In the genomic region with DNA sequence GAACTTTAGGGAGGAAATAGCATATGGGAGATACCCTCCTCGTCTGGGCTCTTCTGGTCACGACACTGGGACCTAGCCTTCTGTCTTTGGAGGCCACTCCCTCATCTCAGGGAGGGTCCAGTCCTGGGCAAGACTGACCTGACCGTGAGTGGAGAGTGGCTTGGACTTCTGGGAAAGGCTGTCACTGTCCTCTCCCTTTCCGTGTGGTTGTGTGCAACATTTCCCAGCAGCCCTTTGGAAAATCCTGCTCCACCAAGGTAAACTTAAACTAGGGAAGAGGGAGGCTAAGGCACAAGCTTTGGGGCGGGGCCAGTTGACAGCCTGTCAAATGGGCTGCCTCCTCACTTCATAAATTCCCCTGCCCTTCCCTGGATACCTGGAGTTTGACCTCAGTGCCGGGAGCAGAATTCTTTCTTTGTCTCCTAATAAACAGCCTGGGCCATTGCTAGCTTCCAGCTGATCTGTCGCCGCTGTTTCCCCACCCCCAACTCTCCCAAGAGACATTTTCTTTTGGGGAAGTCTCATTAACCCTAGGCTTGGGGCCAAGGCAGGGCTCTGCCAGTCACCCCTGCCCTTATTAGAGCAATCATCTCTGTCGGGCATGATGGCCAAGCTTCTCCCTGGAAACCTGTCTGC, we compare ENCODE assay signal across 9 mouse cellular contexts. TPM values are rescaled to one million over a fixed set of nuclear protein-coding genes. Genes with fewer than 3 reads are reported as not detected.
DNase-seq lines count a peak whose midpoint lies in the region; ATAC-seq and TF ChIP-seq lines count a peak whose summit lies in the region.
"Had no signal": no experiment of that assay in that cellular context is flagged by ENCODE, and none has a peak within 500 bp of the region (broad histone marks: within the 10 kb centered on the region; RNA-seq: fewer than 3 reads in every experiment).

No protein-coding gene starts in this region.

- TF ChIP-seq CTCF in CH12.LX (conservative IDR thresholded peaks at IDR 0.05 in 1 of 2, IDR thresholded peaks at IDR 0.05 in 1 of 2; ENCODE audit: low read depth in 2 of 2, low read length in 2 of 2) = no peak

- H3K4me3 ChIP-seq in CH12.LX (replicated peaks in 1 of 3; ENCODE audit: low read depth in 2 of 3, low read length in 2 of 3, poor library complexity in 1 of 3) = no peak overlapping the region
- H3K4me3 ChIP-seq in limb, embryonic 10.5 days = peak overlapping the region; percentile 14
- H3K4me3 ChIP-seq: heart, adult 2 months had no signal

- no peak for TF ChIP-seq POLR2A in CH12.LX (IDR thresholded peaks at IDR 0.05; ENCODE audit: low read depth, low read length)

- no peak overlapping the region for H3K27ac ChIP-seq in CH12.LX (ENCODE audit: insufficient read depth, low read depth)
- H3K27ac ChIP-seq in limb, embryonic 10.5 days = peak overlapping the region; percentile 84
- H3K27ac ChIP-seq: heart, adult 2 months had no signal

- H3K79me2 ChIP-seq in CH12.LX (replicated peaks; ENCODE audit: control insufficient read depth, extremely low read depth, insufficient read depth, poor library complexity, severe bottlenecking) = no peaks in the 10 kb centered on the region

- dilution Hi-C loops in CH12.LX (cut with MboI; ENCODE audit: extremely low pct_ligation_motif_present, extremely low pct_unique_long_range_greater_than_20kb, low sequenced_read_pairs) = no loop called here

- WGBS in limb, embryonic 10.5 days = 8% methylated on average over 9 of the region's 9 CpGs

- no peaks in the 10 kb centered on the region for H3K9me3 ChIP-seq in CH12.LX (replicated peaks; ENCODE audit: low read length)
- no peaks in the 10 kb centered on the region for H3K9me3 ChIP-seq in limb, embryonic 10.5 days (replicated peaks)

- no peaks in the 10 kb centered on the region for H3K36me3 ChIP-seq in CH12.LX (replicated peaks in 1 of 2; ENCODE audit: control insufficient read depth in 1 of 2, insufficient read depth in 1 of 2, low read length in 1 of 2)
- no peaks in the 10 kb centered on the region for H3K36me3 ChIP-seq in limb, embryonic 10.5 days

- ATAC-seq in activated CD4-positive, CD25-positive, alpha-beta regulatory T cell, adult 4 months = no peak

- H3K27me3 ChIP-seq in CH12.LX (replicated peaks) = peaks cover 2% of the 10 kb centered on the region
- H3K27me3 ChIP-seq in limb, embryonic 10.5 days (ENCODE audit: low read depth, poor library complexity, severe bottlenecking) = peaks cover 46% of the 10 kb centered on the region

- in situ Hi-C loops in CH12.LX (cut with MboI; ENCODE audit: low pct_ligation_motif_present, low pct_unique_long_range_greater_than_20kb, low sequenced_read_pairs) = no loop called here

- peak overlapping the region; percentile 12; the same call in 1 of the 2 replicates for H3K4me2 ChIP-seq in CH12.LX (ENCODE audit: insufficient read depth, low read depth, poor library complexity, severe bottlenecking)

- no peak for TF ChIP-seq RAD21 in CH12.LX (IDR thresholded peaks at IDR 0.05; ENCODE audit: low read depth, low read length)

- DNase-seq in CH12.LX (ENCODE audit: extremely low read depth) = no peak
- DNase-seq in Muller cell, postnatal 12 days (ENCODE audit: inconsistent ontology term) = peak; percentile 89
- DNase-seq in forelimb bud, embryonic 11.5 days (ENCODE audit: low read depth, low spot score) = peak; percentile 79
- peak; percentile 78 for DNase-seq in limb, embryonic 10.5 days (ENCODE audit: low spot score)
- DNase-seq in thymus, postnatal 25 days = no peak
- DNase-seq in cerebellum, postnatal 25 days = no peak
- DNase-seq: cerebellum, postnatal 36 days; heart, adult 2 months had no signal

- no peak overlapping the region for H3K9ac ChIP-seq in CH12.LX (ENCODE audit: insufficient read depth, low read depth)

- no peak for TF ChIP-seq EP300 in CH12.LX (IDR thresholded peaks at IDR 0.05; ENCODE audit: low read length)

- peaks cover 8 to 24% of the 10 kb centered on the region in 2 experiments; a peak in 3 of 4 replicates for H3K4me1 ChIP-seq in CH12.LX (ENCODE audit: control insufficient read depth in 1 of 2, insufficient read depth in 2 of 2)
- peaks cover 87% of the 10 kb centered on the region for H3K4me1 ChIP-seq in limb, embryonic 10.5 days

TF ChIP-seq in CH12.LX, 34 proteins besides CTCF, POLR2A, EP300 and RAD21:
- TF ChIP-seq TBP (conservative IDR thresholded peaks at IDR 0.05; ENCODE audit: low read depth, low read length) (no peak), PAX5 (IDR thresholded peaks at IDR 0.05; ENCODE audit: low read length) (no peak), USF2 (conservative IDR thresholded peaks at IDR 0.05; ENCODE audit: low read depth, low read length) (no peak), NELFE (IDR thresholded peaks at IDR 0.05; ENCODE audit: low read depth, low read length) (no peak), ZC3H11A (IDR thresholded peaks at IDR 0.05; ENCODE audit: low read depth, low read length) (no peak), GABPA (IDR thresholded peaks at IDR 0.05; ENCODE audit: insufficient replicate concordance, low read depth, low read length) (no peak)

RNA-seq across cellular contexts. Expression of a gene that starts 51.0 kb away (rescaled TPM):
- total RNA-seq in CH12.LX (2012; rRNA removed) = 27.3 and 28.2 TPM in 2 replicates
- total RNA-seq in CH12.LX (2014; rRNA removed) = 21.7 and 23.7 TPM in 2 replicates
- polyA plus RNA-seq in CH12.LX (2012; ENCODE audit: insufficient read length, low read depth) = 29.5 and 30.1 TPM in 2 replicates
- 35.6 and 36.8 TPM in 2 replicates for polyA plus RNA-seq in limb, embryonic 10.5 days (2016; fragmentation: Nextera tagmentation; extraction: Ambion mirVana)
- polyA plus RNA-seq in activated CD4-positive, CD25-positive, alpha-beta regulatory T cell, adult 4 months (2017; shearing (Covaris generic)) = 10 to 100 TPM; 33.1 to 39.0 TPM

RNA-seq across cellular contexts. Expression of a gene that starts 51.0 kb away (rescaled TPM):
- 12.7 and 19.1 TPM in 2 replicates for total RNA-seq in CH12.LX (2012; rRNA removed)
- 21.3 and 22.2 TPM in 2 replicates for total RNA-seq in CH12.LX (2014; rRNA removed)
- 27.7 and 28.7 TPM in 2 replicates for polyA plus RNA-seq in CH12.LX (2012; ENCODE audit: insufficient read length, low read depth)
- 62.6 and 66.7 TPM in 2 replicates for polyA plus RNA-seq in limb, embryonic 10.5 days (2016; fragmentation: Nextera tagmentation; extraction: Ambion mirVana)
- 10 to 100 TPM; 58.5 to 59.7 TPM for polyA plus RNA-seq in activated CD4-positive, CD25-positive, alpha-beta regulatory T cell, adult 4 months (2017; shearing (Covaris generic))

Comparison
In these comparisons a context has a peak if more than half of its experiments do, and no peak if none do; other contexts are left out.
1. DNase-seq: peak in Muller cell, postnatal 12 days (single experiment), forelimb bud, embryonic 11.5 days (single experiment) and limb, embryonic 10.5 days (single experiment); none in CH12.LX (single experiment), thymus, postnatal 25 days (single experiment) and cerebellum, postnatal 25 days (0 of 2).